9 mouse cellular contexts compared by ENCODE assay signal in genomic region chr2:121695436-121695835, GRCm38 (mm10).
DNase-seq lines count a peak whose midpoint lies in the region; ATAC-seq and TF ChIP-seq lines count a peak whose summit lies in the region.
"Had no signal": no experiment of that assay in that cellular context is flagged by ENCODE, and none has a peak within 500 bp of the region (broad histone marks: within the 10 kb centered on the region; RNA-seq: fewer than 3 reads in every experiment).

No protein-coding gene starts in this region.

- WGBS in intestine, postnatal 0 days, result 82% methylated on average over 10 of the region's 10 CpGs
- WGBS in intestine, embryonic 16.5 days, result 78% methylated on average over 9 of the region's 10 CpGs

- H3K27me3 ChIP-seq in intestine, postnatal 0 days (replicated peaks; ENCODE audit: control insufficient read depth, insufficient read depth, low read length), result no peaks in the 10 kb centered on the region
- H3K27me3 ChIP-seq in intestine, embryonic 16.5 days (replicated peaks; ENCODE audit: control insufficient read depth, insufficient read depth, low read length), result no peaks in the 10 kb centered on the region
- H3K27me3 ChIP-seq in E14TG2a.4 (ENCODE audit: insufficient read depth, low read length), result no peaks in the 10 kb centered on the region
- H3K27me3 ChIP-seq: neural tube, embryonic 12.5 days had no signal

- no peak overlapping the region for H3K9ac ChIP-seq in intestine, postnatal 0 days (ENCODE audit: low read depth, low read length)
- H3K9ac ChIP-seq in intestine, embryonic 16.5 days (ENCODE audit: low read depth, low read length), result no peak overlapping the region
- H3K9ac ChIP-seq: neural tube, embryonic 12.5 days had no signal

- no peaks in the 10 kb centered on the region for H3K9me3 ChIP-seq in intestine, postnatal 0 days (ENCODE audit: control insufficient read depth)
- no peaks in the 10 kb centered on the region for H3K9me3 ChIP-seq in intestine, embryonic 16.5 days (ENCODE audit: control insufficient read depth, low read length)
- no peaks in the 10 kb centered on the region for H3K9me3 ChIP-seq in E14TG2a.4 (ENCODE audit: low read length)
- H3K9me3 ChIP-seq: neural tube, embryonic 12.5 days had no signal

- peak; percentile 48 for DNase-seq in 3T3-L1 (ENCODE audit: low read depth, low spot score)
- peak; percentile 54 for DNase-seq in induced T-regulatory cell, adult 2 months (ENCODE audit: low read depth)
- no peak for DNase-seq in frontal cortex, adult 2 months (ENCODE audit: extremely low spot score in 1 of 2, low spot score in 1 of 2)
- DNase-seq in neural tube, embryonic 10.5 days (ENCODE audit: extremely low spot score, low spot score), result no peak
- no peak for DNase-seq in gastrocnemius, adult 8-10 months (ENCODE audit: low spot score in 2 of 2)

- H3K4me1 ChIP-seq in intestine, postnatal 0 days (replicated peaks; ENCODE audit: control insufficient read depth, insufficient read depth, low read length), result no peaks in the 10 kb centered on the region
- H3K4me1 ChIP-seq in intestine, embryonic 16.5 days (ENCODE audit: control insufficient read depth, insufficient read depth, low read length), result no peaks in the 10 kb centered on the region
- peaks cover 3% of the 10 kb centered on the region for H3K4me1 ChIP-seq in E14TG2a.4 (replicated peaks; ENCODE audit: low read depth, low read length)

- no peak for ATAC-seq in intestine, postnatal 0 days
- no peak for ATAC-seq in intestine, embryonic 16.5 days

- no peak overlapping the region for H3K4me3 ChIP-seq in intestine, postnatal 0 days (ENCODE audit: low read depth, low read length)
- H3K4me3 ChIP-seq in intestine, embryonic 16.5 days (ENCODE audit: low read length), result no peak overlapping the region
- H3K4me3 ChIP-seq in E14TG2a.4 (replicated peaks; ENCODE audit: low read length), result no peak overlapping the region
- H3K4me3 ChIP-seq: neural tube, embryonic 12.5 days had no signal

- TF ChIP-seq CTCF in intestine, postnatal 0 days (IDR thresholded peaks at IDR 0.05; ENCODE audit: low read depth), result peak; percentile 63
- TF ChIP-seq CTCF in E14TG2a.4 (conservative IDR thresholded peaks at IDR 0.05; ENCODE audit: low read length), result peak; percentile 49

- H3K4me2 ChIP-seq in intestine, postnatal 0 days (replicated peaks; ENCODE audit: low read depth), result no peak overlapping the region
- no peak overlapping the region for H3K4me2 ChIP-seq in intestine, embryonic 16.5 days (ENCODE audit: low read depth, low read length)
- H3K4me2 ChIP-seq: neural tube, embryonic 12.5 days had no signal

- H3K36me3 ChIP-seq in intestine, postnatal 0 days (ENCODE audit: control insufficient read depth, insufficient read depth), result no peaks in the 10 kb centered on the region
- no peaks in the 10 kb centered on the region for H3K36me3 ChIP-seq in intestine, embryonic 16.5 days (ENCODE audit: control insufficient read depth, insufficient read depth, low read length)
- H3K36me3 ChIP-seq in E14TG2a.4 (ENCODE audit: insufficient read depth, low read length), result no peaks in the 10 kb centered on the region
- H3K36me3 ChIP-seq: neural tube, embryonic 12.5 days had no signal

- no peak overlapping the region for H3K27ac ChIP-seq in intestine, postnatal 0 days (ENCODE audit: low read depth, low read length)
- no peak overlapping the region for H3K27ac ChIP-seq in intestine, embryonic 16.5 days (ENCODE audit: low read length)
- H3K27ac ChIP-seq: neural tube, embryonic 12.5 days had no signal

Comparison
In these comparisons a context has a peak if more than half of its experiments do, and no peak if none do; other contexts are left out.
1. DNase-seq: peak in 3T3-L1 (single experiment) and induced T-regulatory cell, adult 2 months (single experiment); none in frontal cortex, adult 2 months (0 of 2), neural tube, embryonic 10.5 days (single experiment) and gastrocnemius, adult 8-10 months (0 of 2).